Mouse (Mus musculus) liver, adult 2 months (tissue): ENCODE data around the gene Vamp8.

Experiments
- CTCF ChIP-seq: fragments of 200-500 bp; IDR thresholded peaks from 2 replicates; pipeline ENCODE4 v1.5.1; 2011; ENCODE audit warnings: low read depth, low read length, control low read depth
- POLR2A ChIP-seq: fragments of 200-500 bp; IDR thresholded peaks from 2 replicates; pipeline ENCODE4 v1.6.1; 2011; ENCODE audit warnings: low read length, control low read depth; ENCODE audit not compliant: insufficient read depth; ENCODE audit errors: extremely low read depth

DNA sequence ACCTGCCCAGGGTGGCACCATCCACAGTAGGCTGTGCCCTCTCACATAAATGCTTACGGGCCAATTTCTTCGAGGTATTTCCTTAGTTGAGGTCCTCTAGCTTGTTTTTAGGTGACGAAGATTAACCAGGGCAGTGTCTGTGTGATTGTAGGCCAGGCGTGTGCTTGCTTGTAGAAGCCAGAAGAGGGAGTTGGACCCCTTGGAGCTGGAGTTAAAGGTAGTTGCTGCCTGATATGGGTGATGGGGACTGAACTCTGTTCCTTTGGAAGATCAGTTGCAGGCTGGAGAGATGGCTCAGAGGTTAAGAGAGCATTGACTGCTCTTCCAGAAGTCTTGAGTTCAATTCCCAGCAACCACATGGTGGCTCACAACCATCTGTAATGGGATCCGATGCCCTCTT lies 24.7 kb upstream of the Vamp8 start:
- TF ChIP-seq CTCF (peak; percentile 26; the same call in 1 of the 2 replicates), POLR2A (no peak)
